Mouse (Mus musculus): ENCODE data around the gene Napb. TPM values are rescaled to one million over a fixed set of nuclear protein-coding genes. Genes with fewer than 3 reads are reported as not detected.

Napb gene
- 0.05 and 0.13 TPM in 2 replicates for polyA plus RNA-seq (2012; ENCODE audit: low replicate concordance)

GRCm38 (mm10) chr2:148732327-148733000 is at the start of gene Napb:
TSS of gene Napb (minus strand) at chr2:148732467.

GRCm38 (mm10) chr2:148781709-148782108 is 49.4 kb upstream of the Napb start, which contains the start of gene 8030411F24Rik:
TSS of gene 8030411F24Rik (plus strand) at chr2:148782009.

GRCm38 (mm10) chr2:148771397-148771796 is 39.1 kb upstream of the Napb start, which contains the start of gene Cst11:
TSS of gene Cst11 (minus strand) at chr2:148771497.

GRCm38 (mm10) chr2:148750058-148750457 is 17.8 kb upstream of the Napb start, which contains the start of gene Cstl1:
TSS of gene Cstl1 (plus strand) at chr2:148750358.

GRCm38 (mm10) chr2:148680775-148681291 is 51.4 kb downstream of the Napb start, which contains the start of gene Gzf1:
TSS of gene Gzf1 (plus strand) at chr2:148681023.

GRCm38 (mm10) chr2:148672199-148673096 is 59.8 kb downstream of the Napb start, which contains the start of gene Nxt1:
TSS of gene Nxt1 (plus strand) at chr2:148672601.

Other genes with a start within 250 kb of the Napb start
- gene Nxt1, start 59.9 kb downstream of the Napb start, polyA plus RNA-seq (2012; ENCODE audit: low replicate concordance): 18.2 and 18.4 TPM in 2 replicates
- gene Gzf1, start 51.4 kb downstream of the Napb start, polyA plus RNA-seq (2012; ENCODE audit: low replicate concordance): 6.3 and 9.9 TPM in 2 replicates
- not detected in 2 replicates for gene Cstl1, start 17.9 kb upstream of the Napb start, polyA plus RNA-seq (2012; ENCODE audit: low replicate concordance)
- not detected in 2 replicates for gene Cst11, start 39.0 kb upstream of the Napb start, polyA plus RNA-seq (2012; ENCODE audit: low replicate concordance)
- gene 8030411F24Rik, start 49.5 kb upstream of the Napb start, polyA plus RNA-seq (2012; ENCODE audit: low replicate concordance): not detected in 2 replicates
- not detected in 2 replicates for gene Cst12, start 56.9 kb upstream of the Napb start, polyA plus RNA-seq (2012; ENCODE audit: low replicate concordance)
- gene Cst8, start 66.3 kb upstream of the Napb start, polyA plus RNA-seq (2012; ENCODE audit: low replicate concordance): not detected in 2 replicates
- gene Cst13, start 87.6 kb upstream of the Napb start, polyA plus RNA-seq (2012; ENCODE audit: low replicate concordance): not detected in 2 replicates
- not detected in 2 replicates for gene Cst9, start 102.7 kb upstream of the Napb start, polyA plus RNA-seq (2012; ENCODE audit: low replicate concordance)
- gene 9230104L09Rik, start 132.6 kb upstream of the Napb start, polyA plus RNA-seq (2012; ENCODE audit: low replicate concordance): not detected in 2 replicates
- gene Cst3, start 143.2 kb upstream of the Napb start, polyA plus RNA-seq (2012; ENCODE audit: low replicate concordance): 1,287 and 1,290 TPM in 2 replicates